Mouse (Mus musculus) neural tube, embryonic 12.5 days (tissue): ENCODE measurements around the gene Adgrb2. TPM values are rescaled to one million over a fixed set of nuclear protein-coding genes. Genes with fewer than 3 reads are reported as not detected.

ENCODE experiments used
- ATAC-seq: fragments of 200-750 bp; cut with Nextera tagmentation; 2 replicates; pipeline ENCODE4 v1.8.0; 2017; ENCODE audit warnings: low read depth, mild to moderate bottlenecking, moderate TSS enrichment, moderate library complexity; ENCODE audit not compliant: low FRiP score
- H3K27ac ChIP-seq: fragments of 300-500 bp; sonication (generic); 2 replicates; pipeline ENCODE4 v1.5.1; 2016
- H3K27me3 ChIP-seq: fragments of 300-500 bp; sonication (generic); replicated peaks from 2 replicates; pipeline ENCODE4 v1.6.1; 2016; ENCODE audit warnings: mild to moderate bottlenecking
- H3K36me3 ChIP-seq: fragments of 300-500 bp; sonication (generic); 2 replicates; pipeline ENCODE4 v1.6.1; 2016; ENCODE audit warnings: mild to moderate bottlenecking
- H3K4me1 ChIP-seq: fragments of 300-500 bp; sonication (generic); 2 replicates; pipeline ENCODE4 v1.6.1; 2016
- H3K4me2 ChIP-seq: fragments of 300-500 bp; sonication (generic); replicated peaks from 2 replicates; pipeline ENCODE4 v1.6.1; 2016; ENCODE audit warnings: mild to moderate bottlenecking
- H3K4me3 ChIP-seq: fragments of 300-500 bp; sonication (generic); 2 replicates; pipeline ENCODE4 v1.5.1; 2016
- H3K9ac ChIP-seq: fragments of 300-500 bp; sonication (generic); 2 replicates; pipeline ENCODE4 v1.6.1; 2016; ENCODE audit warnings: mild to moderate bottlenecking
- H3K9me3 ChIP-seq: fragments of 300-500 bp; sonication (generic); 2 replicates; pipeline ENCODE4 v1.6.1; 2016; ENCODE audit warnings: mild to moderate bottlenecking
- WGBS: fragments of 180-500 bp; shearing (Covaris S2); methylation state at CpG from one replicate; pipeline ENCODE4 v1.1.7; 2016; 5-methylcytosine and 5-hydroxymethylcytosine counted together
- polyA plus RNA-seq: library from polyadenylated mRNA; unstranded; fragments of >200 nt; fragmentation: Nextera tagmentation; extraction: Ambion mirVana; gene quantifications from 2 replicates; pipeline ENCODE4 v1.2.1, GENCODE M21; 2016

Gene Adgrb2
- polyA plus RNA-seq, 1 experiment from 2014 or later, result 9.1 TPM

DNA sequence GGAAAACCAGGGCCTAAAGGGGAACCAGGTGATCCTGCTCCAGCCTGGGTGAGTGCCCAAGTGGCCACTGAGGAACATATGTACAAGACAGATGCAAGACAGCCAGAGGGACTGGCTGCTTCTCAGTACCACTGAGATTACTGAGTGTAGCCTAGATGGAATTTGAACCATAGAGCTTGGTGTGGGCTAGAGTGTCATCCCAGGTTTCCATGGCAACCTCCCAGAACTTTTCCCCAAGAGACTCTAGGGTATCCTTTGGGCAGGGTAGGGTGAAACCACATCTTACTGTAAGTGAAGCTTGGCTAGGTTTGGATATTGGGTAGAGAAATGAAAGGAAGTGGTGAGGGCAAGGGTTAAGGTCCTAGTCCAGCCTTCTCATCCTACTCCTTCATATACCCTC is 76.3 kb downstream of the Adgrb2 start:
- no peak overlapping the region for H3K9ac ChIP-seq
- H3K27ac ChIP-seq, result no peak overlapping the region
- H3K4me2 ChIP-seq, result no peak overlapping the region
- H3K27me3 ChIP-seq, result no peaks in the 10 kb centered on the region
- ATAC-seq, result no peak
- H3K36me3 ChIP-seq, result no peaks in the 10 kb centered on the region
- no peak overlapping the region for H3K4me3 ChIP-seq
- no peaks in the 10 kb centered on the region for H3K9me3 ChIP-seq
- H3K4me1 ChIP-seq, result peaks cover 12% of the 10 kb centered on the region

DNA sequence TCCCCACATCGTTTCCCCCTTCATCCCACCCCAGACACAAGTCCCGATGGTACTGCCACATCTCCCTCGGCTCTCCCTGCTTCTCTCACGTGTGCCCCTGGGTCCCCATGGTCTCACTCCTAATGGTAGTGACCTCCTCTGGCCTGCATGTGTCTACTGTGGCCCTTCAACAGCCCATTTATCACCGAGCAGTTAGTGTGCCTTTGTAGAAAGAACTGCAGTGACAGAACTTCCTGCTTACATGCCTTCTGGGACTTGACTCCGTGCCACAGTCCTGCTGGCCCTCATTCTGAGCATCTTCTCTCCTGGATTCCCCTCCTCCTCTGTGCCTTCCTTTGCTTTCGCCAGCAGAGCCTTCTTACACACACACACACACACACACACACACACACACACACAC is 78.5 kb downstream of the Adgrb2 start:
- ATAC-seq, result no peak
- no peak overlapping the region for H3K4me2 ChIP-seq
- H3K27ac ChIP-seq, result no peak overlapping the region
- H3K9ac ChIP-seq, result no peak overlapping the region
- no peaks in the 10 kb centered on the region for H3K36me3 ChIP-seq
- H3K27me3 ChIP-seq, result no peaks in the 10 kb centered on the region
- H3K9me3 ChIP-seq, result no peaks in the 10 kb centered on the region
- WGBS, result 61% methylated on average over 7 of the region's 7 CpGs
- 0 out of 2 replicates have a peak, but pooled peaks cover 4% of the 10 kb centered on the region for H3K4me1 ChIP-seq
- H3K4me3 ChIP-seq, result no peak overlapping the region

DNA sequence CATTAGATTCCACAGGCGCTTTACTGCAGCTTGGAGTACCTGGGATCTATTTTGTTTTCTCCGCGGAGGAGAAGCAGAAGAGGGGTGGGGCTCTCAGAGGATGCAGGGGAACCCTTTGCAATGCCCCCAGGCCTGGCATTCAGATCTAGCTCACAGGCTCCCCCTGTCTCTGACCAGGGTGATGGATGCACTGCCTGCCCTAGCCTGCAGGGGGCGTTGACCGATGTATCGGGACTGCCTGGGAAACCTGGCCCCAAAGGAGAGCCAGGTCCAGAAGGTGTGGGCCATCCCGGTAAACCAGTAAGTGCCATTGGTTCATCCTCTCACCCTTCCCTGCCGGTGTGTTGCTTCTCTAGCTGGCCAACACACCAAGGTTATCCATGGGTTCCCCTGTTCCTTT is 82.1 kb downstream of the Adgrb2 start:
- Histone ChIP-seq H3K36me3 (no peaks in the 10 kb centered on the region), H3K9ac (no peak overlapping the region), H3K27ac (no peak overlapping the region), H3K4me2 (no peak overlapping the region), H3K27me3 (no peaks in the 10 kb centered on the region), H3K4me3 (no peak overlapping the region), H3K4me1 (no peaks in the 10 kb centered on the region), H3K9me3 (no peaks in the 10 kb centered on the region)
- WGBS, result 9% methylated on average over 8 of the region's 8 CpGs
- ATAC-seq, result no peak

- H3K36me3 ChIP-seq, result no peaks in the 10 kb centered on the region
- no peak for ATAC-seq
- H3K27me3 ChIP-seq, result no peaks in the 10 kb centered on the region
- no peak overlapping the region for H3K9ac ChIP-seq
- H3K27ac ChIP-seq, result no peak overlapping the region
- H3K9me3 ChIP-seq, result no peaks in the 10 kb centered on the region
- 68% methylated on average over 3 of the region's 3 CpGs for WGBS
- H3K4me2 ChIP-seq, result no peak overlapping the region
- H3K4me3 ChIP-seq, result no peak overlapping the region
- no peaks in the 10 kb centered on the region for H3K4me1 ChIP-seq
Observed at GRCm38 (mm10) chr4:130070523-130070922, 85.9 kb downstream of the Adgrb2 start.

DNA sequence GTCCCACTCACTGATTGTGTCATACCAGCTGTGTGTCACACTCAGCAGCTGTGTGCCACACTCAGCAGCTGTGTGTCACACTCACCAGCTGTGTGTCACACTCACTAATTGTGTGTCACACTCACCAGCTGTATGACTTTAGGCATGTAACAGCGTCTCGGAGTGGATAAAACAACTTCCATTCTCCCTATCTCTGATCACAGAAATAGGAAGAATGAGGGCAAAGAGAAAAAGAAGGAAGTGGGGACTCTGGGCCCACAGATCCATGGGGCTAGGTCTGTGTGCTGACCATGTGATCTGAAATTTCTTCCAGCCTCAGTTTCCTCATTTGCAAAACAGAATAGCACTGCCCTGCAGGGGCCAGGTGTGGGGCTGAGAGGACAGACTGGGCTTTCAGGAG is 87.1 kb downstream of the Adgrb2 start:
- H3K4me2 ChIP-seq, result no peak overlapping the region
- peaks cover 8% of the 10 kb centered on the region for H3K4me1 ChIP-seq
- no peaks in the 10 kb centered on the region for H3K36me3 ChIP-seq
- 91% methylated on average over 2 of the region's 2 CpGs for WGBS
- ATAC-seq, result no peak
- H3K4me3 ChIP-seq, result no peak overlapping the region
- no peaks in the 10 kb centered on the region for H3K9me3 ChIP-seq
- no peak overlapping the region for H3K27ac ChIP-seq
- H3K27me3 ChIP-seq, result no peaks in the 10 kb centered on the region
- no peak overlapping the region for H3K9ac ChIP-seq

Other genes with a start within 250 kb of the Adgrb2 start
- 211 and 212 TPM in 2 replicates for gene Khdrbs1, start 242.6 kb upstream of the Adgrb2 start, polyA plus RNA-seq
- gene Ptp4a2, start 173.7 kb upstream of the Adgrb2 start, polyA plus RNA-seq, result 336 and 342 TPM in 2 replicates
- not detected in 2 replicates for gene Spocd1, start 55.6 kb upstream of the Adgrb2 start, polyA plus RNA-seq
- gene Col16a1, start 63.0 kb downstream of the Adgrb2 start, polyA plus RNA-seq, result 12.7 and 12.8 TPM in 2 replicates
- gene Pef1, start 117.7 kb downstream of the Adgrb2 start, polyA plus RNA-seq, result 64.8 and 66.7 TPM in 2 replicates
- 0.52 and 0.62 TPM in 2 replicates for gene Hcrtr1, start 154.5 kb downstream of the Adgrb2 start, polyA plus RNA-seq
- 5.0 and 5.5 TPM in 2 replicates for gene Tinagl1, start 190.3 kb downstream of the Adgrb2 start, polyA plus RNA-seq
- not detected in 2 replicates for gene Gm853, start 237.5 kb downstream of the Adgrb2 start, polyA plus RNA-seq